Mouse (Mus musculus) forebrain, embryonic 14.5 days (tissue): ENCODE results near the gene Lrrc4. TPM values are rescaled to one million over a fixed set of nuclear protein-coding genes. Genes with fewer than 3 reads are reported as not detected.

ENCODE experiments used
- ATAC-seq: fragments of 200-750 bp; cut with Nextera tagmentation; 2 replicates; pipeline ENCODE4 v1.8.0; 2017; ENCODE audit warnings: mild to moderate bottlenecking, moderate library complexity
- DNase-seq: peaks from one replicate; pipeline ENCODE4 v3.0.0-alpha.2; 2015; ENCODE audit warnings: low spot score
- H3K27ac ChIP-seq: fragments of 300-500 bp; sonication (generic); 2 replicates; pipeline ENCODE4 v1.5.1; 2014; ENCODE audit warnings: low read depth, mild to moderate bottlenecking, control low read depth, low read length, moderate library complexity
- H3K27me3 ChIP-seq: fragments of 300-500 bp; sonication (generic); replicated peaks from 2 replicates; pipeline ENCODE4 v1.6.1; 2014; ENCODE audit warnings: low read length, control low read depth, mixed read lengths; ENCODE audit not compliant: control insufficient read depth, insufficient read depth
- H3K36me3 ChIP-seq: fragments of 300-500 bp; sonication (generic); 2 replicates; pipeline ENCODE4 v1.6.1; 2014; ENCODE audit warnings: low read length, control low read depth; ENCODE audit not compliant: control insufficient read depth, insufficient read depth
- H3K4me1 ChIP-seq: fragments of 300-500 bp; sonication (generic); 2 replicates; pipeline ENCODE4 v1.6.1; 2014; ENCODE audit warnings: antibody characterized with exemption, low read length, control low read depth; ENCODE audit not compliant: control insufficient read depth, insufficient read depth
- H3K4me2 ChIP-seq: fragments of 300-500 bp; sonication (generic); 2 replicates; pipeline ENCODE4 v1.6.1; 2014; ENCODE audit warnings: mild to moderate bottlenecking, control low read depth, low read length
- H3K4me3 ChIP-seq: fragments of 300-500 bp; sonication (generic); 2 replicates; pipeline ENCODE4 v1.5.1; 2014; ENCODE audit warnings: low read depth, low read length, control low read depth
- H3K9ac ChIP-seq: fragments of 300-500 bp; sonication (generic); 2 replicates; pipeline ENCODE4 v1.6.1; 2014; ENCODE audit warnings: mild to moderate bottlenecking, low read length, control low read depth, moderate library complexity
- H3K9me3 ChIP-seq: fragments of 300-500 bp; sonication (generic); replicated peaks from 2 replicates; pipeline ENCODE4 v1.6.1; 2016; ENCODE audit warnings: low read length, control low read depth, mixed read lengths; ENCODE audit not compliant: control insufficient read depth
- WGBS: fragments of 180-500 bp; shearing (Covaris S2); extraction: QIAGEN DNeasy Blood & Tissue Kit; methylation state at CpG from one replicate; pipeline ENCODE4 v1.1.7; 2014; 5-methylcytosine and 5-hydroxymethylcytosine counted together
- polyA plus RNA-seq: library from polyadenylated mRNA; unstranded; fragments of >200 nt; fragmentation: Nextera tagmentation; extraction: Ambion mirVana; gene quantifications from 2 replicates; pipeline ENCODE4 v1.2.1, GENCODE M21; 2014

Gene Lrrc4
- polyA plus RNA-seq, 1 experiment from 2014 or later, result 5.8 TPM

GRCm38 (mm10) chr6:28783082-28783647 is 48.4 kb downstream of the Lrrc4 start:
- DNase-seq, result no peak
- WGBS, result 31% methylated on average over 4 of the region's 4 CpGs
- ATAC-seq, result no peak
- Histone ChIP-seq H3K9me3 (no peaks in the 10 kb centered on the region), H3K27ac (no peak overlapping the region), H3K4me2 (no peak overlapping the region), H3K27me3 (no peaks in the 10 kb centered on the region), H3K4me1 (peaks cover 9% of the 10 kb centered on the region; the same call in 1 of the 2 replicates), H3K9ac (no peak overlapping the region), H3K4me3 (no peak overlapping the region), H3K36me3 (no peaks in the 10 kb centered on the region)

- 76% methylated on average over 3 of the region's 3 CpGs for WGBS
- Histone ChIP-seq H3K27me3 (no peaks in the 10 kb centered on the region), H3K27ac (no peak overlapping the region), H3K9me3 (no peaks in the 10 kb centered on the region), H3K4me1 (peaks cover 11% of the 10 kb centered on the region; the same call in 1 of the 2 replicates), H3K4me3 (no peak overlapping the region), H3K9ac (no peak overlapping the region), H3K36me3 (no peaks in the 10 kb centered on the region), H3K4me2 (no peak overlapping the region)
- no peak for ATAC-seq
- no peak for DNase-seq
Measured at GRCm38 (mm10) chr6:28781696-28782095, 49.9 kb downstream of the Lrrc4 start.

DNA sequence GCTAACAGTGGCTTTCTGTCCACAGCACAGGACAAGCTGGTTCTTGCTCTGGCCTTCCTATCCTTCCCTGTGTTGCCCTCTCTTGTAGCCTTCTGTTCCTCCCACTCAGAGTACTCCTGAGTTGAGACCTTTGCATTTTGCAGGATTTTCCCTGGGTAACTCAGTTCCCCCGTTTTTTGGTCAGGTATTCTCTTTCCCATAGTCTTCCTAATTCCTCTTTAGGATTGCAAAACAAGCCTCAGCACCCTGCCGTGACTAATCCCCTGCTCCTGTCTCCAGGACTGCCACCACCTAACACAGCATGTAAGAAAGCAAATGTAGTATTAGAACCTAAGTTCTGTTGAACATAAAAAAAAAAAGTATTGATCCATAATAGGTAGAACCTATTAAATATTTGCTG is 60.2 kb downstream of the Lrrc4 start:
- no peak overlapping the region for H3K9ac ChIP-seq
- no peak overlapping the region for H3K27ac ChIP-seq
- no peak for DNase-seq
- WGBS, result 13% methylated on average over 2 of the region's 2 CpGs
- ATAC-seq, result no peak
- H3K36me3 ChIP-seq, result no peaks in the 10 kb centered on the region
- H3K4me2 ChIP-seq, result no peak overlapping the region
- H3K27me3 ChIP-seq, result no peaks in the 10 kb centered on the region
- no peaks in the 10 kb centered on the region for H3K4me1 ChIP-seq
- no peak overlapping the region for H3K4me3 ChIP-seq
- no peaks in the 10 kb centered on the region for H3K9me3 ChIP-seq

GRCm38 (mm10) chr6:28767891-28768481 is 63.6 kb downstream of the Lrrc4 start:
- 83% methylated on average over 6 of the region's 6 CpGs for WGBS
- H3K27ac ChIP-seq, result no peak overlapping the region
- no peak overlapping the region for H3K9ac ChIP-seq
- H3K4me1 ChIP-seq, result no peaks in the 10 kb centered on the region
- H3K9me3 ChIP-seq, result no peaks in the 10 kb centered on the region
- H3K4me3 ChIP-seq, result no peak overlapping the region
- H3K4me2 ChIP-seq, result no peak overlapping the region
- ATAC-seq (no peak), DNase-seq (no peak)
- no peaks in the 10 kb centered on the region for H3K36me3 ChIP-seq
- no peaks in the 10 kb centered on the region for H3K27me3 ChIP-seq

GRCm38 (mm10) chr6:28766622-28767021 is 64.9 kb downstream of the Lrrc4 start:
- Histone ChIP-seq H3K9ac (no peak overlapping the region), H3K36me3 (no peaks in the 10 kb centered on the region), H3K27ac (no peak overlapping the region), H3K4me1 (peaks cover 8% of the 10 kb centered on the region), H3K4me3 (no peak overlapping the region), H3K27me3 (no peaks in the 10 kb centered on the region), H3K9me3 (no peaks in the 10 kb centered on the region), H3K4me2 (no peak overlapping the region)
- ATAC-seq, result no peak
- no peak for DNase-seq
- WGBS, result 79% methylated on average over 3 of the region's 3 CpGs

GRCm38 (mm10) chr6:28762132-28762775 is 69.3 kb downstream of the Lrrc4 start:
- H3K9ac ChIP-seq, result no peak overlapping the region
- no peak overlapping the region for H3K4me3 ChIP-seq
- H3K27ac ChIP-seq, result no peak overlapping the region
- DNase-seq (no peak), ATAC-seq (no peak)
- H3K36me3 ChIP-seq, result no peaks in the 10 kb centered on the region
- H3K4me1 ChIP-seq, result peaks cover 13% of the 10 kb centered on the region
- no peaks in the 10 kb centered on the region for H3K27me3 ChIP-seq
- H3K4me2 ChIP-seq, result no peak overlapping the region
- H3K9me3 ChIP-seq, result no peaks in the 10 kb centered on the region
- 3% methylated on average over 5 of the region's 5 CpGs for WGBS

- 14% methylated on average over 3 of the region's 3 CpGs for WGBS
- Histone ChIP-seq H3K4me2 (no peak overlapping the region), H3K4me3 (no peak overlapping the region), H3K36me3 (no peaks in the 10 kb centered on the region), H3K9ac (no peak overlapping the region), H3K27ac (no peak overlapping the region), H3K9me3 (no peaks in the 10 kb centered on the region), H3K4me1 (peaks cover 18% of the 10 kb centered on the region), H3K27me3 (no peaks in the 10 kb centered on the region)
- DNase-seq, result no peak
- ATAC-seq, result no peak
Measured at GRCm38 (mm10) chr6:28761728-28762127, 69.8 kb downstream of the Lrrc4 start.

DNA sequence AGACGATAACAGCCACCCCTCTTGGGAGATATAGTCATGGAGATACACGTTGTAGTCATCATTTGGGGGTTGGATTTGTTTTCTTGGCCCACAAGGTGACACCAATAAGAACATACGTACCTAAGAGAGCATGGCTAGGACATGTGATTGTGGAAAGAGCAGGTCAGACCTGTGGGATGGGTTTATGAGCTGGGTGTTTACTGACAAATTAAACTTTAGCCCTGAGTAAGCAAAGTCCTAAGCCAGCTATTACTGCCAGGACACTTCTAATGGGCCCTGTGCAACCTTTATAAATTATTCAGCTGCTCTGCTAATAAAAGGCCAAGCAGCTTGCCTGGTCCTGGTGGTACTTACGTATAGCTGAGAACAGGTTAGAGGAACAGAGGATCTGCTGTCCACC is 73.3 kb downstream of the Lrrc4 start:
- H3K4me2 ChIP-seq, result no peak overlapping the region
- ATAC-seq (no peak), DNase-seq (no peak)
- no peaks in the 10 kb centered on the region for H3K9me3 ChIP-seq
- no peaks in the 10 kb centered on the region for H3K36me3 ChIP-seq
- H3K9ac ChIP-seq, result no peak overlapping the region
- peaks cover 29% of the 10 kb centered on the region for H3K4me1 ChIP-seq
- H3K27me3 ChIP-seq, result no peaks in the 10 kb centered on the region
- 81% methylated on average over 4 of the region's 4 CpGs for WGBS
- no peak overlapping the region for H3K4me3 ChIP-seq
- no peak overlapping the region for H3K27ac ChIP-seq
